Mouse (Mus musculus): ENCODE measurements at regions not wholly inside any gene's neighbourhood (a gene's known extent, or its start where the extent isn't known, plus 50 kb on each side); places are given as distances from the start of the nearest gene placed in this dataset.
A peak's percentile ranks its signal among the peaks of the same experiment; 100 is the strongest.

GRCm38 (mm10) chr17:84070596-84070995 is 117.2 kb downstream of the Zfp36l2 start:
- no peak for DNase-seq
- WGBS (ENCODE audit: insufficient replicate concordance), result 70% methylated on average over 3 of the region's 3 CpGs
- no peaks in the 10 kb centered on the region for H3K4me1 ChIP-seq (replicated peaks)
- no peak overlapping the region for H3K4me2 ChIP-seq
- no peak overlapping the region for H3K27ac ChIP-seq
- no peaks in the 10 kb centered on the region for H3K36me3 ChIP-seq
- no peak for ATAC-seq (ENCODE audit: low read depth)
- H3K9me3 ChIP-seq (replicated peaks), result no peaks in the 10 kb centered on the region
- 0 out of 2 replicates have a peak, but pooled peaks cover 3% of the 10 kb centered on the region for H3K27me3 ChIP-seq
- no peak overlapping the region for H3K9ac ChIP-seq
- no peak overlapping the region for H3K4me3 ChIP-seq (replicated peaks)

GRCm38 (mm10) chr17:84067102-84067501 is 120.6 kb downstream of the Zfp36l2 start:
- Histone ChIP-seq H3K36me3 (no peaks in the 10 kb centered on the region), H3K27ac (no peak overlapping the region), H3K4me3 (replicated peaks) (no peak overlapping the region), H3K9me3 (replicated peaks) (no peaks in the 10 kb centered on the region), H3K27me3 (no peaks in the 10 kb centered on the region), H3K4me1 (replicated peaks) (no peaks in the 10 kb centered on the region), H3K9ac (no peak overlapping the region), H3K4me2 (no peak overlapping the region)
- ATAC-seq (ENCODE audit: low read depth) (no peak), DNase-seq (no peak)
- WGBS (ENCODE audit: insufficient replicate concordance), result 77% methylated on average over 26 of the region's 26 CpGs

- H3K4me1 ChIP-seq (replicated peaks), result 0 out of 2 replicates have a peak, but pooled peaks cover 3% of the 10 kb centered on the region
- no peak for ATAC-seq (ENCODE audit: low read depth)
- no peak for DNase-seq
- no peaks in the 10 kb centered on the region for H3K36me3 ChIP-seq
- WGBS (ENCODE audit: insufficient replicate concordance), result 38% methylated on average over 7 of the region's 7 CpGs
- H3K27ac ChIP-seq, result no peak overlapping the region
- no peaks in the 10 kb centered on the region for H3K9me3 ChIP-seq (replicated peaks)
- no peak overlapping the region for H3K9ac ChIP-seq
- H3K27me3 ChIP-seq, result no peaks in the 10 kb centered on the region
- no peak overlapping the region for H3K4me2 ChIP-seq
- H3K4me3 ChIP-seq (replicated peaks), result no peak overlapping the region
Observed at GRCm38 (mm10) chr17:84063791-84064190, 124.0 kb downstream of the Zfp36l2 start.

GRCm38 (mm10) chr17:84061621-84062020 is 126.1 kb downstream of the Zfp36l2 start:
- H3K4me2 ChIP-seq, result no peak overlapping the region
- DNase-seq (no peak), ATAC-seq (ENCODE audit: low read depth) (peak; percentile 42; the same call in 1 of the 2 replicates)
- H3K27me3 ChIP-seq, result no peaks in the 10 kb centered on the region
- no peak overlapping the region for H3K9ac ChIP-seq
- no peak overlapping the region for H3K4me3 ChIP-seq (replicated peaks)
- H3K36me3 ChIP-seq, result no peaks in the 10 kb centered on the region
- WGBS (ENCODE audit: insufficient replicate concordance), result 23% methylated on average over 6 of the region's 6 CpGs
- H3K4me1 ChIP-seq (replicated peaks), result 0 out of 2 replicates have a peak, but pooled peaks cover 10% of the 10 kb centered on the region
- H3K27ac ChIP-seq, result no peak overlapping the region
- H3K9me3 ChIP-seq (replicated peaks), result no peaks in the 10 kb centered on the region

- Histone ChIP-seq H3K9ac (no peak overlapping the region), H3K4me1 (replicated peaks) (0 out of 2 replicates have a peak, but pooled peaks cover 10% of the 10 kb centered on the region), H3K27ac (no peak overlapping the region; the same call in 1 of the 2 replicates), H3K4me2 (no peak overlapping the region), H3K27me3 (peaks cover 11% of the 10 kb centered on the region; the same call in 1 of the 2 replicates), H3K4me3 (replicated peaks) (no peak overlapping the region), H3K9me3 (replicated peaks) (no peaks in the 10 kb centered on the region), H3K36me3 (no peaks in the 10 kb centered on the region)
- ATAC-seq (ENCODE audit: low read depth) (no peak), DNase-seq (no peak)
- 83% methylated on average over 4 of the region's 4 CpGs for WGBS (ENCODE audit: insufficient replicate concordance)
Observed at GRCm38 (mm10) chr17:84056469-84056868, 131.3 kb downstream of the Zfp36l2 start.

- WGBS (ENCODE audit: insufficient replicate concordance), result 63% methylated on average over 8 of the region's 8 CpGs
- 0 out of 2 replicates have a peak, but pooled peaks cover 1% of the 10 kb centered on the region for H3K9me3 ChIP-seq (replicated peaks)
- H3K36me3 ChIP-seq, result no peaks in the 10 kb centered on the region
- DNase-seq (no peak), ATAC-seq (ENCODE audit: low read depth) (no peak)
- H3K9ac ChIP-seq, result no peak overlapping the region
- no peak overlapping the region for H3K4me2 ChIP-seq
- H3K27ac ChIP-seq, result no peak overlapping the region
- 0 out of 2 replicates have a peak, but pooled peaks cover 7% of the 10 kb centered on the region for H3K4me1 ChIP-seq (replicated peaks)
- H3K27me3 ChIP-seq, result peaks cover 11% of the 10 kb centered on the region; the same call in 1 of the 2 replicates
- H3K4me3 ChIP-seq (replicated peaks), result no peak overlapping the region
Observed at GRCm38 (mm10) chr17:84052437-84052836, 135.3 kb downstream of the Zfp36l2 start.

- no peak overlapping the region for H3K9ac ChIP-seq
- H3K27me3 ChIP-seq, result peaks cover 11% of the 10 kb centered on the region; the same call in 1 of the 2 replicates
- DNase-seq, result no peak
- H3K4me1 ChIP-seq (replicated peaks), result no peaks in the 10 kb centered on the region
- no peak overlapping the region for H3K4me2 ChIP-seq
- WGBS (ENCODE audit: insufficient replicate concordance), result 71% methylated on average over 9 of the region's 9 CpGs
- H3K4me3 ChIP-seq (replicated peaks), result no peak overlapping the region
- no peak overlapping the region for H3K27ac ChIP-seq
- no peak for ATAC-seq (ENCODE audit: low read depth)
- 0 out of 2 replicates have a peak, but pooled peaks cover 3% of the 10 kb centered on the region for H3K9me3 ChIP-seq (replicated peaks)
- H3K36me3 ChIP-seq, result no peaks in the 10 kb centered on the region
Observed at GRCm38 (mm10) chr17:84051212-84051611, 136.5 kb downstream of the Zfp36l2 start.

- no peak for DNase-seq
- no peak overlapping the region for H3K4me3 ChIP-seq (replicated peaks)
- no peaks in the 10 kb centered on the region for H3K36me3 ChIP-seq
- no peak overlapping the region for H3K9ac ChIP-seq
- H3K4me2 ChIP-seq, result no peak overlapping the region
- peaks cover 7% of the 10 kb centered on the region; the same call in 1 of the 2 replicates for H3K4me1 ChIP-seq (replicated peaks)
- no peak; the same call in 1 of the 2 replicates for ATAC-seq (ENCODE audit: low read depth)
- 0 out of 2 replicates have a peak, but pooled peaks cover 3% of the 10 kb centered on the region for H3K9me3 ChIP-seq (replicated peaks)
- no peak overlapping the region for H3K27ac ChIP-seq
- H3K27me3 ChIP-seq, result peaks cover 9% of the 10 kb centered on the region; the same call in 1 of the 2 replicates
- 48% methylated on average over 6 of the region's 6 CpGs for WGBS (ENCODE audit: insufficient replicate concordance)
Observed at GRCm38 (mm10) chr17:84048533-84048932, 139.2 kb downstream of the Zfp36l2 start.

- H3K27me3 ChIP-seq, result no peaks in the 10 kb centered on the region
- no peak for DNase-seq
- H3K4me3 ChIP-seq (replicated peaks), result no peak overlapping the region
- no peak overlapping the region for H3K27ac ChIP-seq
- H3K4me2 ChIP-seq, result no peak overlapping the region
- no peaks in the 10 kb centered on the region for H3K36me3 ChIP-seq
- H3K9me3 ChIP-seq (replicated peaks), result 0 out of 2 replicates have a peak, but pooled peaks cover 3% of the 10 kb centered on the region
- H3K9ac ChIP-seq, result no peak overlapping the region
- ATAC-seq (ENCODE audit: low read depth), result no peak
- 57% methylated on average over 1 of the region's 1 CpGs for WGBS (ENCODE audit: insufficient replicate concordance)
- peaks cover 7% of the 10 kb centered on the region; the same call in 1 of the 2 replicates for H3K4me1 ChIP-seq (replicated peaks)
Observed at GRCm38 (mm10) chr17:84047520-84047919, 140.2 kb downstream of the Zfp36l2 start.

GRCm38 (mm10) chr17:84045812-84046211 is 141.9 kb downstream of the Zfp36l2 start:
- H3K9me3 ChIP-seq (replicated peaks), result 0 out of 2 replicates have a peak, but pooled peaks cover 3% of the 10 kb centered on the region
- no peak overlapping the region for H3K27ac ChIP-seq
- ATAC-seq (ENCODE audit: low read depth) (no peak), DNase-seq (no peak)
- H3K4me2 ChIP-seq, result no peak overlapping the region
- H3K9ac ChIP-seq, result no peak overlapping the region
- 54% methylated on average over 1 of the region's 1 CpGs for whole genome bisulfite sequencing (ENCODE audit: insufficient replicate concordance)
- no peak overlapping the region for H3K4me3 ChIP-seq (replicated peaks)
- H3K36me3 ChIP-seq, result no peaks in the 10 kb centered on the region
- peaks cover 7% of the 10 kb centered on the region; the same call in 1 of the 2 replicates for H3K4me1 ChIP-seq (replicated peaks)
- H3K27me3 ChIP-seq, result no peaks in the 10 kb centered on the region

GRCm38 (mm10) chr17:84044472-84044936 is 143.2 kb downstream of the Zfp36l2 start:
- ATAC-seq (ENCODE audit: low read depth), result peak; percentile 31; the same call in 1 of the 2 replicates
- 0 out of 2 replicates have a peak, but pooled peaks cover 3% of the 10 kb centered on the region for H3K9me3 ChIP-seq (replicated peaks)
- no peak for DNase-seq
- 19% methylated on average over 5 of the region's 5 CpGs for WGBS (ENCODE audit: insufficient replicate concordance)
- H3K36me3 ChIP-seq, result no peaks in the 10 kb centered on the region
- no peak overlapping the region for H3K27ac ChIP-seq
- H3K4me2 ChIP-seq, result no peak overlapping the region
- H3K4me1 ChIP-seq (replicated peaks), result peaks cover 7% of the 10 kb centered on the region; the same call in 1 of the 2 replicates
- no peak overlapping the region for H3K9ac ChIP-seq
- no peaks in the 10 kb centered on the region for H3K27me3 ChIP-seq
- H3K4me3 ChIP-seq (replicated peaks), result no peak overlapping the region

- H3K36me3 ChIP-seq, result no peaks in the 10 kb centered on the region
- no peak overlapping the region for H3K9ac ChIP-seq
- H3K4me2 ChIP-seq, result no peak overlapping the region
- WGBS (ENCODE audit: insufficient replicate concordance), result 33% methylated on average over 2 of the region's 2 CpGs
- DNase-seq, result no peak
- 0 out of 2 replicates have a peak, but pooled peaks cover 3% of the 10 kb centered on the region for H3K9me3 ChIP-seq (replicated peaks)
- H3K4me1 ChIP-seq (replicated peaks), result peaks cover 11% of the 10 kb centered on the region
- H3K4me3 ChIP-seq (replicated peaks), result no peak overlapping the region
- no peak for ATAC-seq (ENCODE audit: low read depth)
- H3K27ac ChIP-seq, result no peak overlapping the region
- no peaks in the 10 kb centered on the region for H3K27me3 ChIP-seq
Observed at GRCm38 (mm10) chr17:84043102-84043501, 144.6 kb downstream of the Zfp36l2 start.
